Mouse (Mus musculus) thymus, postnatal 10 days (tissue): Measurements from ENCODE around the gene Capzb.

Experiments used
- DNase-seq, 2 experiments: peaks; one replicate each; pipeline ENCODE4 v3.0.0; 2021; ENCODE audit warnings: low spot score in 2 of 2

Capzb gene

GRCm38 (mm10) chr4:139179731-139180625 lies 12.7 kb upstream of the Capzb start:
- DNase-seq, result no peak

GRCm38 (mm10) chr4:139182511-139182910 lies 10.2 kb upstream of the Capzb start:
- DNase-seq, result no peak

DNA sequence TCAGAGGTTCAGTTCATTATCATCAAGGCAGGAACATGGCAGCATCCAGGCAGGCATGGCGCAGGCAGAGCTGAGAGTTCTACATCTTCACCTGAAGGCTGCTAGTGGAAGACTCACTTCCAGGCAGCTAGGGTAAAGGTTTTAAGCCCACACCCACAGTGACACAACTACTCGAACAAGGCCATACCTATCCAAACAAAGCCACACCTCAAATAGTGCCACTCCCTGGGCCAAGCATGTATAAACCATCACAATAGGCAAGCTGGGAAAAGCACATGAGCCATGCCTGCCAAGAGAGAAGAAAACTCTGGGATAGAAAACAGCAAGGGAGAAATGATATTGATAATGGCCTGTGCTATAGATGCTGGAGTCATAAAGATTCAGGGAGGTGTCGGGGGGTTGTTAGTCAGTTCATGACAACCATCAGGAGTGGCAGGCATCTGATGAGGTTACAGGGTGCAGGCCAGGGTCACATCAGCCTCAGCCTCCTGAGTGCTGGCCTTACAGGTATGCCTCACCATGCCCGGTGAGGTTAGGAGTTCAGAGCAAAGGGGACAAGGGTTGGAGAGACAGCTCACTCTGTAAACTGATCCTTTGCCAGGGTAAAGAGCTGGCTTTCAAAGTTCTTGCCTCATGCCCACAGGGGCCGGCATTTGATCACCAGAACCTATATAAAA lies 6.8 kb upstream of the Capzb start:
- DNase-seq, result no peak

GRCm38 (mm10) chr4:139187930-139188329 lies 4.8 kb upstream of the Capzb start:
- no peak for DNase-seq

DNA sequence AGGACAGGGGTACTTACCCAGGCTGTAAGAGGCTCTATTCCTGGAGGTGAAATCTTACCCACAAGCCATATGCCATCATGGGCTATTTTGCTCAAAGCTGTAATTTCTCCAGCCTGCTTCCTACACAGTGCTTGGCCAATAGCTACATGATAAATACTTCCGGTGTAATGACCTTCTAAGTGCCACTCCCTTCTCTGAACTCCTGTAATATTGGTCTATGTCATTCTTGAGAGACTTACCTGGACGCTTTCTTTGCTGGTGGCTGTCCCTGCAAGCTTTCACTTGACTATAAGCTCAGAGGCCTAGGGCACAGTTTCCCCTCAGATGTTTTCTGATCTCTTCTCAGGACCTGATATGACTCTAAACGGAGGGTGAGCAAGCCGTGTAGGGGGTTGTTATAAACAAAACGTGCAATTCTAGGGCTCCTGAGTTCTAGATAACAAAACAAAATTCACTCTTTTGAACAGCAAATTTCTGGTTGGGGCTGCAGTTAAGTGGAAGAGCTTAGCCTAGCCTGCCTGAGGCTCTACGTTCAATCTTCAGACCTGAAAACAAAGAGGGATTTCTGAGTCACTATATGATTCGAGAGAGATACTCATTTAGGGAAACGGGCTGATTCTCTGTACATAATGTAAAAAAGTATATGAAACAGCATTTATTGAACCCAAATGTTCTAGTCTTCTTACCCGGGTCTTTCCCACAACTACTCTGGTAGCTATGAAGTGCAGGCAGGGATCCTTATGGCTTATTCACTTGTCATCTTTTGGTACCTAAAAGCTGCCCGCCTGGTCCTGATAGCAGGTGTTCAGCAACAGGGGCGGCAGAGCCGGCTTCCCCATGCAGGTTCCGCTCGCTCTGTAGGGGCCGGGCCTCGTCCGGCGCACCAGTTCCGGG lies 847 bp upstream of the Capzb start:
- DNase-seq, result no peak

DNA sequence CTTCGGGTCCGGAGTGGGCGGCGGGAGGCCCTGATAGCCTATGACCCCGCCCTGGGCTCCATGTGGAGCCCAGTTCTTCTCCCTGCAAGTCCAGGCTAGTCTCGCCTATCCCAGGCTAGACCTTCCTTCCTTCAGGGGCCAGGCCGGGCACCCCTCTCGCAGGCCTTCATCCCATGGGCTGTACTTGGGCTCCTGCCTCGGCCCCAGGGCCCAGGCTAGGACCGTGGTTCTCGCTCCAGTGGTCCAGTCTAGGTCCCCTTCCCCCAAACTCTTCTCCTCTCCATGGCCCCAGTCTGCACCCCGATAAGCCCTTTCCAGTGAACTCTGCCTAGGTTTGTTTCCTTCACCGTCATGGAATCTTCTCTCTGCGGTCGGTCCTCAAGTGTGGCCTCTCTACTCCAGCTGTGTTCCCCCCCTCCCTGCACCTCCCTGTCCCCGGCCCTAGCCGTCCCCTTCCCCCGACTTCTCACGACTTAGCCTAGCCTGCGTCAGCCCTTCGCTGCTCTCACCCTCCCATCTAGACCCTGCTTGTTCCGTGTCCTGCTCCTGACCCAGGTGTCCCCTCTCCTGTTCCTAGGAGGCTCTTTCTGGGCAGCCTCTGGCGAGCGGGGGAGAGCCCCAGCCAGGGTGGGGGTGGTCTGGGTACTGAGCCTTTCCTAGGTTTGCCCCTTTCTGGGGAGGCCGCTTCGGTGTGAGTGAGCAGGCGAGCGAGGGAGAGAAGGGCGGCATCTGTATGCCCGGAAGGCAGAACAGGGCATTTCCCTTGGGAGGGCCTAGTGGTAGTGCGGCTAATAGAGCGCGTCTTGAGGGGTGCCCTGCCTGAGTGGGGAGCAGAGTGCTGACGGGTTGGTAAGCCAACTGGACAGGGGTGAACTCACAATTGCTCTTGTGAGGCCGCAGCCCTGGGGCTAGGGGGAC lies 736 bp downstream of the Capzb start:
- peak in 1 of 2 experiments; percentile 28 for DNase-seq

DNA sequence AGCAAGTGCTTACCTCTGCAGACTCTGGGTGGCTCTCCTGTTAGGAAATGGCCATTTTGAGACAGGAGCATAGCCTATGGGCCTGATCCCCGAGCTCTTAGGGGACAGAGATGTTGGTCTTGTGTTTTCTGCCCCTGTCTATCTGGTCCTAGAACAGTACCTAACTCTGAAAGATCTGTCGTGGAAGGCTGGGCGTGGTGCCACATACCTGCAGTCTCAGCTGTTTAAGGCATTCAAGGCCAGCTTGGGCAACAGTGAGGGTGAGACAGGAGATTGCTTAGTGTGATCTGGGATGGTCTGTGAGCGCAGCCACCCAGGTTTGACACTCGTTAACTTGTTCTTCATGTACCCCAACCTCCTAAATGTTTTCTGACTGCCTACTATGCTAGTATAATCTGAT lies 2.4 kb downstream of the Capzb start:
- DNase-seq, result no peak

DNA sequence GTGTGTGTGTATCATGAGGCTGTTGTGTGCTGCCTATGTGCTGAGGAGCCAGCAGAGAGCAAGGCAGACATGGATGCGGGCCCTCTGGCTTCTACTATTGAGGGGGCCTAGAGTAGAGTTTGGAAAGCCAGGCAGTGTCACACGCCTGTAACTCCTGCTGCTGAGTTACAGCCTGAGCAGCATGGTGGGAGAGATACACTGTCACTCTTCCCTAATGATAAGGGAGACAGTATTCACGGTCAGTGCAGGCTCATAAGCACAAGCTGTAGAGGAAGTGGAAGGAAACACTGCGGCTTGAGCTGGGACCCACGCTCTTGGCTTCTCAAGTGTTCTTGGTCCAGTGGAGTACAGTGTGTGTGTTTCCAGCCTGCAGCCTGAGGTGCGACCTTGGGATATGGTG lies 3.8 kb downstream of the Capzb start:
- DNase-seq, result no peak

- DNase-seq, result no peak
Measured at GRCm38 (mm10) chr4:139196949-139197348, 4.2 kb downstream of the Capzb start.

DNA sequence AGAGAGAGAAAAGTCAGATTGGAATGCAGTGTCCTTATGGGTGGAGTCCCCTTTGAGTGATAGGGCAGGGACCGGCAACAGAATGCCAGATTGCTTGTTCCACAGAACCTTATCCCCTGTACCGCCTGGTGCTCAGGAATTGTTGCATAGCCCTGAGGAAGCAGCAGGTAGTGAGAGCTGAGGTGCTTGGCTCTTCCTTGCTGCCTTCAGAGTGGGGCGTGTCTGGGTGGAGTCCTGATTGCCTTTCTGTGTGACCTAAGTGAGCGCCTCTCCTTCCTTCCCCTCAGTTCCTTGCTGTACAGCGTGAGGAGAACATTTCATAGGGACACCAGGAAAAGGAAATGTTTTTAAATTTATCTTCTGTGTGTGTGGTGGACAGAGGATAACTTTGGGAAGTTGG lies 4.8 kb downstream of the Capzb start:
- DNase-seq, result no peak

GRCm38 (mm10) chr4:139198004-139198689 lies 5.4 kb downstream of the Capzb start:
- no peak for DNase-seq

DNA sequence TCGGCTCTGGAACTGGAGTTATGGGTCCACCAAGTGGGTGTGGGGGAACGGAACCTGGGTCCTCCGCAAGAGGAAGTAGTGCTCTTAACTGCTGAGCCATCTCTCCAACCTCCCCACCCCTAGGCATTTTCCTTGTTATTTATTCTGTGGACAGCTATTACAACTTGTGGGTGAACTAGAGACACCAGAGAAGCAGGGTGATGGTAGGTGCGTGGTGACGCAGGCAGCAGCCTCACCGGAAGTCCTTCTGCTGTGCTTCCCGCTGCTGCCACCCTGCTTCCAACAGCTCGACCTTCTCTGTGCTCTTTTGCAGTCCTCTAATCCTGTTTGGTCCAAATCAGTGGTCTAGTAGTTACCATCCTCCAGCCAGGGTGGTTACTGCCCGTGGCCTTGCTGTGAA lies 6.4 kb downstream of the Capzb start:
- no peak for DNase-seq

DNA sequence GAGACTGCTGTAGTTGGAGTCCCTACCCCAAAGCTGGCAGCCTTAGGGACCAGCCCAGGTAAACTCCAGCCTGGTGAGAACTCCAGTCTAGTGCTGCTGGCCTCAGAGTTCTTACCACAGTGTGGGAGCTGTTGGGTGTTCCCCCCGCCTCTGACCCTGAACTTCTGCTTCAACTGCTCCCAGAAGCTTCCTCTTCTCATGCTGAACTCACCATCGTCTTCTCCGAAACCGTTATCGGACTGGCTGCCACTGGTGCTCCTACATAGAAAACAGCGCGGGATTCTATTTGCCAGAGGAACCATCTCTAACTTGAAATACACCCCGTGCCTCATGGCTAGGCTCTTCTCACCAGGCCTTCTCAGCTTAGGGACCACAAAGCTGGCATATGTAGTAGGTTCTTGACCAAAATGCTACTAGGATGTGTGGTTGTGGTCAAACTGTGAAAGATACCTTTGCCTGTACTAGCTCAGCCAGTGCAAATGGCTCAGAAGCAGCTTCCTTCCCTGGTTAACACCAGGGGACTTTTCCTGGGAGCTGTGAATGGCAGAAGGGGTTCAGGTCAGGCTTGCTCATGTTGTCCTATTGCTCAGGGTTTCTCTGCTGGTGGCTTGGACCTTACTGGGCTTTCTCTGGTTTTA lies 7.1 kb downstream of the Capzb start:
- DNase-seq, result no peak

DNA sequence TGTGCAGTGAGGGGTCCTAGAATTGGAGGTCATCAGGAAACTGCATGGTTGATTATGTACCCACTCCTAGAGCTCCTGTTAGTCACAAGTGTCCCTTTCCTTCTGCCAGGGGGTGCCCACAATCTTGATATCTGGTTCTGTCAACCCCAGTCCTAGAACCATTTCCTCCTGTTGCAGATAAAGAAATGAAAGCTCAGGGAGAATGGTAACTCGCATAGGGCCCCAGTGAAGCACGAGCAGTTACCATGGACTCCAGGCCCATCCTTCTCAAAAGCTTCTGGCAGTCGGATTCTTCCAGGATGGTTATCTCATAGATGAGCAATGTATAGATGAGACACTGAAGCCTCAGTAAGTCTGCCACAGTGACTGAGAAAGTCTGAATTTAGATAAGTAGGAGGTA lies 8.2 kb downstream of the Capzb start:
- DNase-seq, result no peak

- no peak for DNase-seq
Measured at GRCm38 (mm10) chr4:139202556-139202955, 9.9 kb downstream of the Capzb start.

DNA sequence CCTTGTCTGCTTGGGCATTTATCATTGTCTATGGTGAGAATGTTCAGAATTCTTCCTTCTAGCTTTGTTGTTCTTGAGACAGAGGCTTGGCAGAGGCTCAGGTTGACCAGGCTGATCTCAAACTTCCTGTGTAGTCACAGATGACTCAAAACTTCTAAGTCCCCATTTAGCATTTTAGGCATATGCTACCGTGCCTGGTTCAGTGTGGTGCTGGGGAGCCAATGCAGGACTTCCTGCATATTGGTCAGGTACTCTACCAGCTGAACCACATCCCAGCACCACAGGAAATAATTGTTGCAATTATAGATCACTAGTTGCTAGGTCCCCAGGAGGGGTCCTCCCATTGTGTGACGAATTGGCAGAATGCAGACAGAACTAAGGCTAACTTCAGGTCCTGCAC lies 10.7 kb downstream of the Capzb start:
- DNase-seq, result no peak

DNA sequence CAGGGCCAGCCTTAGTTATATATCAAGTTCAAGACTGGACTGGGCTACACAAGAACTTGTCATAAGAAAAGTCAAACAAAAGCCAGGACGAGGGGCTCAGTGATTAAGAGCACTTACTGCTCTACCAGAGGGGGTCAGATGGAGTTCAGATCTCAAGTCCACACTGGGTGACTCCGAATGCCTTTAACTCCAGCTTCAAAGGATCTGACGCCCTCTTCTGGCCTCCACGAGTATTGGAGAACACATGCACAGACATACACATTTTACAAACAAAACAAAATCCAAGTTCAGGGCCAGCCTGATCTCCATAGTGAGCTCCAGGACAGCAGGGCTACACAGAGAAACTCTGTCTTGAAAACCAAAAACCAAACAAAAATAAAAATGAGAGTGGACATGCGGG lies 13.1 kb downstream of the Capzb start:
- DNase-seq, result no peak

DNA sequence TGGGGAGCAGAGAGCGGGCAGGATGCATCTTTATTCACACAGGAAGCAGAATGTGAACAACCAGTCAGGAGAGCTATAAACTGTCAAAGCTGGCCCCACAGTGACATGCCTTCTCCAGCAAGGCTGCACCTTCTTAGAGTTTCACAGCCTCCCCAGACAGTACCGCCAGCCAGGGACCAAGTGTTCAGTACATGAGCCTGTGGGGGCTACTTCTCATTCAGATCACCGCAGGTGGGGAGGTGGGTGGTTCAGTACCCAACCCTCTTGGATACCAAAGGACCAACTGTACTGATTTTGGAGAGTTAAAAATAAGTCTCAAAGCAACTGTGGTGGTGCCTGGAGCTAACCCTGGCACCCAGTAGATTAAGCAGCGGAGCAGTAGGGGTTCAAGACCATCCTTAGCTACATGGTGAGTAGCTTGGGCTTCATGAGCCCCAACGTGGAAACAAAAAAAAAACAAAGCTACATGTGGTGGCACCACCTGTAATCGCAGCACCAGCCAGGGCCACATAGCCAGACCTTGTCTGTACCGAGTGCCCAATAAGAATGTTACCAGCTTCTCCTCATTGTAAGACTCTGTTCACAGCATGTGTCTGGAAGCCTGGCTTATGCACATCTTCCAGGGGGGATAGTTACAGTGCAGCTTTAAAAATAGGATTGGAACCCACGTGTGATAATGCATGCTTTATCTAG lies 13.8 kb downstream of the Capzb start:
- DNase-seq, result no peak
